ENCODE assay signal across 23 mouse cellular contexts in the genomic region with DNA sequence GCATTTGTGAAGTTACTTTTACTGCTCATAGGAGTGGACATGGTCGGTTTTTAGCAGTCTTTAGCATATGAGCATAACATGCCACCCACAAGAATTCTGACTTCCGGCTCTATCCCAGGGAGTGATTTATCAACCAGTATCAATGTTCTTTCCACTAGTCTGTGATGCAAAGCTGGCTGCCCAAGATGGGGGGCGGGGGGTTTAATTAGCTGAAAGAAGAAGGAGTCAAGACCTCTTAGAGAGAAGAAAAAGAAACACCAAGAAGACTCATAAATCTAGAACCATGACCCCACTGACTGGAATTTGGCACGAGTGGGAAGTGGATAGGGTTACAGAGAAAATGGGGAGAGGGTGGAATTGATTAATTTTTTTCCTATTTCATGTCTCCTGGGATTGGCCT.
"Had no signal": no experiment of that assay in that cellular context is flagged by ENCODE, and none has a peak within 500 bp of the region (broad histone marks: within the 10 kb centered on the region; RNA-seq: fewer than 3 reads in every experiment).

No protein-coding gene starts in this region.

- H3K4me1 ChIP-seq: liver, embryonic 13.5 days; liver, embryonic 15.5 days; megakaryocyte, embryonic 14.5 days had no signal

- H3K27me3 ChIP-seq: liver, embryonic 13.5 days; liver, embryonic 15.5 days; megakaryocyte, embryonic 14.5 days; midbrain, embryonic 12.5 days; neural tube, embryonic 15.5 days had no signal

- DNase-seq: liver; liver, embryonic 13.5 days; liver, postnatal 0 days; lung, postnatal 14 days; midbrain, embryonic 14.5 days; retina, postnatal 1 day; right cerebral cortex, adult 18-20 months; right cerebral cortex, postnatal 25 days; right cerebral cortex, postnatal 4 days; spleen, adult 18-20 months; thymus, adult 18-20 months; thymus, postnatal 25 days; thymus, postnatal 4 days had no signal

- H3K27ac ChIP-seq: liver, embryonic 13.5 days; liver, embryonic 15.5 days; macrophage; midbrain, embryonic 10.5 days; midbrain, embryonic 12.5 days; neural tube, embryonic 13.5 days; neural tube, embryonic 15.5 days had no signal

- ATAC-seq: liver, postnatal 0 days; midbrain, embryonic 16.5 days had no signal

- H3K4me2 ChIP-seq: liver, embryonic 11.5 days; liver, embryonic 13.5 days; liver, embryonic 15.5 days; midbrain, embryonic 12.5 days; neural tube, embryonic 13.5 days; neural tube, embryonic 15.5 days had no signal

- H3K36me3 ChIP-seq: liver, embryonic 13.5 days; liver, embryonic 15.5 days; midbrain, embryonic 10.5 days; midbrain, embryonic 12.5 days; neural tube, embryonic 13.5 days; neural tube, embryonic 15.5 days had no signal

- H3K4me3 ChIP-seq: liver, embryonic 13.5 days; liver, embryonic 15.5 days; megakaryocyte, embryonic 14.5 days; midbrain, embryonic 10.5 days; midbrain, embryonic 12.5 days; myocyte; neural tube, embryonic 13.5 days; neural tube, embryonic 15.5 days had no signal

- H3K9me3 ChIP-seq: liver, embryonic 13.5 days; liver, embryonic 15.5 days; midbrain, embryonic 10.5 days; midbrain, embryonic 12.5 days; neural tube, embryonic 13.5 days; neural tube, embryonic 15.5 days had no signal

- H3K9ac ChIP-seq: liver, embryonic 13.5 days; liver, embryonic 15.5 days; liver, postnatal 0 days; midbrain, embryonic 12.5 days; neural tube, embryonic 13.5 days; neural tube, embryonic 15.5 days had no signal
